Mouse (Mus musculus) heart, adult 2 months (tissue): ENCODE results near the gene Ss18l1. TPM values are rescaled to one million over a fixed set of nuclear protein-coding genes. Genes with fewer than 3 reads are reported as not detected.

ENCODE experiments used
- DNase-seq, 2 experiments: peaks; one replicate each; pipeline ENCODE4 v3.0.0; 2021
- H3K27ac ChIP-seq: fragments of 200-600 bp; 2 replicates; pipeline ENCODE4 v1.8.1; 2022
- H3K27me3 ChIP-seq: fragments of 200-500 bp; 2 replicates; pipeline ENCODE4 v1.6.1; 2012; ENCODE audit warnings: mild to moderate bottlenecking, low read length, inconsistent platforms, mixed read lengths; ENCODE audit not compliant: control insufficient read depth, insufficient read depth
- H3K36me3 ChIP-seq: fragments of 200-500 bp; 2 replicates; pipeline ENCODE4 v1.6.1; 2012; ENCODE audit warnings: low read length, inconsistent platforms; ENCODE audit not compliant: control insufficient read depth, insufficient read depth
- H3K4me1 ChIP-seq: fragments of 200-500 bp; 2 replicates; pipeline ENCODE4 v1.6.1; 2011; ENCODE audit warnings: low read length; ENCODE audit not compliant: control insufficient read depth, insufficient read depth
- H3K4me3 ChIP-seq: fragments of 200-600 bp; 2 replicates; pipeline ENCODE4 v1.8.1; 2022
- H3K79me2 ChIP-seq: fragments of 200-500 bp; replicated peaks from 2 replicates; pipeline ENCODE4 v1.6.1; 2012; ENCODE audit warnings: mild to moderate bottlenecking, inconsistent platforms, low read length, moderate library complexity, mixed read lengths; ENCODE audit not compliant: control insufficient read depth, insufficient read depth
- H3K9ac ChIP-seq: fragments of 200-500 bp; 2 replicates; pipeline ENCODE4 v1.6.1; 2012; ENCODE audit warnings: low read depth, mild to moderate bottlenecking, control low read depth, inconsistent platforms, low read length, mixed read lengths
- CTCF ChIP-seq: fragments of 200-600 bp; IDR thresholded peaks from 2 replicates; pipeline ENCODE4 v1.8.1; 2022; ENCODE audit warnings: antibody characterized with exemption, mild to moderate bottlenecking, moderate library complexity
- EP300 ChIP-seq: fragments of 200-500 bp; IDR thresholded peaks from 2 replicates; pipeline ENCODE4 v1.6.1; 2011; ENCODE audit warnings: low read depth, low read length, control low read depth; ENCODE audit not compliant: insufficient read depth
- POLR2A ChIP-seq: fragments of 200-500 bp; IDR thresholded peaks from 2 replicates; pipeline ENCODE4 v1.6.1; 2011; ENCODE audit warnings: mild to moderate bottlenecking, low read depth, low read length, control low read depth; ENCODE audit not compliant: insufficient read depth
- WGBS: fragments of 180-500 bp; shearing (Covaris S2); methylation state at CpG from one replicate; pipeline ENCODE4 v1.1.7; 2018; 5-methylcytosine and 5-hydroxymethylcytosine counted together
- intact Hi-C: fragments of 180-260 bp; cut with DNase I; formaldehyde crosslinking; loops from one replicate; pipeline ENCODE4 v1.15.1; 2025
- polyA plus RNA-seq: library from polyadenylated mRNA; depleted of rRNA; stranded (reverse); fragments of >200 nt; gene quantifications from 2 replicates; pipeline ENCODE4 v1.2.3, GENCODE M21; 2012
- total RNA-seq, 2 experiments: library from RNA; stranded (reverse); gene quantifications; 2 replicates each; pipeline ENCODE4 v1.2.3; 2021

Gene Ss18l1
- total and polyA plus RNA-seq, 3 experiments: 1.9 to 3.8 (median 2.0) TPM

- Histone ChIP-seq H3K79me2 (no peaks in the 10 kb centered on the region), H3K36me3 (no peaks in the 10 kb centered on the region), H3K27me3 (no peaks in the 10 kb centered on the region; the same call in 1 of the 2 replicates), H3K4me3 (no peak overlapping the region), H3K4me1 (no peaks in the 10 kb centered on the region), H3K9ac (no peak overlapping the region), H3K27ac (no peak overlapping the region)
- intact Hi-C loops: no loop called here
- DNase-seq: no peak
- TF ChIP-seq POLR2A (no peak), CTCF (peak; percentile 16; the same call in 1 of the 2 replicates)
- WGBS: 35% methylated on average over 5 of the region's 5 CpGs
Measured at GRCm38 (mm10) chr2:180098167-180098566, 55.9 kb downstream of the Ss18l1 start.

GRCm38 (mm10) chr2:180099529-180099928 lies 57.2 kb downstream of the Ss18l1 start:
- Histone ChIP-seq H3K79me2 (no peaks in the 10 kb centered on the region), H3K9ac (no peak overlapping the region), H3K4me3 (no peak overlapping the region), H3K36me3 (no peaks in the 10 kb centered on the region), H3K27ac (no peak overlapping the region), H3K4me1 (no peaks in the 10 kb centered on the region; the same call in 1 of the 2 replicates), H3K27me3 (peaks cover 6% of the 10 kb centered on the region; the same call in 1 of the 2 replicates)
- no peak for TF ChIP-seq CTCF
- no peak for DNase-seq
- WGBS: 12% methylated on average over 15 of the region's 15 CpGs
- intact Hi-C loops: no loop called here

DNA sequence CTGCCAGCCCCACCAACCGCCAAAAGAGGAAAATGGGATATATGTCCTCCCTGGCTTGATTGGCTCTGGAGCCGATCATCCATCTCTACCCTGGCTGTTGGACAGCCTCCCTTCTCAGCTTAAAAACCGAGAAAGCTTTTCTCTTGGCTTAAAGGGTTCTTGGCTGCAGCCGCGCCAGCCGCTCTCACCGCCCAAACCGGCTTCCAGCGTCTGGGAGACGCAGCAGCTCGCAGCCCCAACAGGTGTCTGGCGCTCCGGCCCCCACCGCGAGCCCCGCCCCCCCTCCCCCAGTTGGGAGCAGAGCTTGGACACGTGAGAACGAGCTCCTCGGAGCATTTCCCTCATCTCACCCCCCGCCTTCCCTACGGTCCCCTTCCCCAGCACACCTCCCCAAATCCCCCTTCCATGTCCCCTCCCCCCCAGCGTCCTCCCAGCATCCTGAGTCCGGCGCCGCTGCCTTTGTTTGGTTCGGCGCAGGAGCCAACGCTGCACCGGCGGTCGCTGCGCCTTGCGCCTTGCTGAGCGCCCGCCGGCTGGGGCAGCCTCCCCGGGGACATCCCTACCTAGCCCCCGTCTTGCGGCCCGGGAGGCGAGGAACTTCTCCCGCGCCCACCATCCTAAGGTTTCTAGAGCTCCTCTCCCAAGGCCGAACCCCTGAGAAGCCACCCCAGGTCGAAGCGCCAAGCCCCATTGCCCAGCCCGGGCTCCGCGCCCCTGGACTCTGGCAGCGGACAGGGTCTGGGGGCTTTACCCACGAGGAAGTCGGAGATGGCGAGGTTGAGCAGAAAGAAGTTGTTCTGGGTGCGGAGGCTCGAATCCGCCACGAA lies 61.1 kb downstream of the Ss18l1 start:
- H3K27ac ChIP-seq: no peak overlapping the region
- WGBS: 2% methylated on average over 57 of the region's 57 CpGs
- H3K4me3 ChIP-seq: peak overlapping the region; percentile 52
- no peaks in the 10 kb centered on the region for H3K79me2 ChIP-seq
- H3K36me3 ChIP-seq: no peaks in the 10 kb centered on the region
- H3K4me1 ChIP-seq: no peaks in the 10 kb centered on the region; the same call in 1 of the 2 replicates
- no peak overlapping the region for H3K9ac ChIP-seq
- peaks cover 7% of the 10 kb centered on the region; the same call in 1 of the 2 replicates for H3K27me3 ChIP-seq
- TF ChIP-seq POLR2A (no peak), CTCF (no peak), EP300 (no peak)
- no peak for DNase-seq
- intact Hi-C loops: no loop called here

- WGBS: under 1% methylated on average over 81 of the region's 87 CpGs
- no peak for TF ChIP-seq EP300
- TF ChIP-seq POLR2A: no peak
- no peak for TF ChIP-seq CTCF
- H3K36me3 ChIP-seq: no peaks in the 10 kb centered on the region
- peak within 1 kb of the TSS; percentile 52 for H3K4me3 ChIP-seq
- H3K4me1 ChIP-seq: no peaks in the 10 kb centered on the region; the same call in 1 of the 2 replicates
- H3K9ac ChIP-seq: no peak within 1 kb of the TSS
- intact Hi-C loops: no loop called here
- peaks cover 7% of the 10 kb centered on the region; the same call in 1 of the 2 replicates for H3K27me3 ChIP-seq
- peak; percentile 84 to 88 for DNase-seq
- no peaks in the 10 kb centered on the region for H3K79me2 ChIP-seq
- H3K27ac ChIP-seq: no peak within 1 kb of the TSS
Measured at GRCm38 (mm10) chr2:180103978-180104658, 61.8 kb downstream of the Ss18l1 start, which contains the start of gene Hrh3. Hrh3 (minus strand) TSS chr2:180104488.

DNA sequence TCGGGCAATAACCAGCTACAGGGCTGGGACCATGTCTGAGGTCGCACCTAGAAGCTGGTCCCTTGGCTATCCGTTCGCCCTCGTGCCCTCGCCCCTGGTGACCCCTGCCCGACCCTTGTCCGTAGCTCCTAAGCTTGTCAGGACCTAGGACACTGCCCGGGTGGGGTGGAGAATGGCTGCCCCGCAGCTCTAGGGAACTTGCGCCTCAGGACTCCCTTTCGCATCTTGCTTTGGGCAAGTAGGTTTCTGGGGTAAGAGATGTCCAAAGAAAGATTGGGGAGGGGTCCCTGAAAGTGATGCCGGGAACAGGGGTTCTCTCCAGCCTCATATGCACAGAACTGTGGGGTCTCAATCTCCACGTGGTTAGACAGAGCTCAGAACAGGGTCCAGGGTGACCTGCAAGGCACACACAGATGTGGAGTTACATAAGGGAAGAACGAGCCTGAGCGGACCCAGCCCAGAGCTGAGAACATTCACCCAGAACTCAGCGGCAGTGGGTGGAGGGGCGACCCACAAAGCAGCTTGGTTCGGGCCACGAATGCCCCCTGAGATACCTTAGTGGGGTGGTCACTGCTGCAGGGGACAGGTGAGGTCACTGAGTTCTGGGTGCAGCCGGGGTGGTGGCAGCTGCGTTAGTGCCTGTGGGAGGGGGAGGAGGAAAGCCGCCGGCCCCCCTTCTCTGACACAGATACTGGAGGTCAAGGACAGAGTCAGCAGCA lies 62.5 kb downstream of the Ss18l1 start:
- Histone ChIP-seq H3K27me3 (peaks cover 7% of the 10 kb centered on the region; the same call in 1 of the 2 replicates), H3K27ac (no peak overlapping the region), H3K79me2 (no peaks in the 10 kb centered on the region), H3K4me3 (0 out of 2 replicates have a peak overlapping the region, but pooled peaks have one; percentile 16), H3K4me1 (no peaks in the 10 kb centered on the region; the same call in 1 of the 2 replicates), H3K36me3 (no peaks in the 10 kb centered on the region), H3K9ac (no peak overlapping the region)
- 11% methylated on average over 24 of the region's 24 CpGs for WGBS
- intact Hi-C loops: no loop called here
- TF ChIP-seq EP300 (no peak), CTCF (no peak), POLR2A (no peak)
- no peak for DNase-seq
